Mouse (Mus musculus): ENCODE results near the gene Cdc42se2. TPM values are rescaled to one million over a fixed set of nuclear protein-coding genes. Genes with fewer than 3 reads are reported as not detected.

Cdc42se2 gene
- total and polyA plus RNA-seq, 3 experiments: 97.4 to 227 (median 99.1) TPM

- Histone ChIP-seq H3K27ac (ENCODE audit: insufficient read depth, low read depth) (no peak overlapping the region), H3K9ac (ENCODE audit: insufficient read depth, low read depth) (no peak overlapping the region), H3K4me3 (replicated peaks in 1 of 3; ENCODE audit: low read depth in 2 of 3, low read length in 2 of 3, poor library complexity in 1 of 3) (no peak overlapping the region), H3K9me3 (replicated peaks; ENCODE audit: low read length) (peaks cover 13% of the 10 kb centered on the region), H3K4me2 (ENCODE audit: insufficient read depth, low read depth, poor library complexity, severe bottlenecking) (no peak overlapping the region), H3K27me3 (replicated peaks) (no peaks in the 10 kb centered on the region), H3K79me2 (replicated peaks; ENCODE audit: control insufficient read depth, extremely low read depth, insufficient read depth, poor library complexity, severe bottlenecking) (no peaks in the 10 kb centered on the region), H3K36me3 (replicated peaks in 1 of 2; ENCODE audit: control insufficient read depth in 1 of 2, insufficient read depth in 1 of 2, low read length in 1 of 2) (no peaks in the 10 kb centered on the region), H3K4me1 (ENCODE audit: control insufficient read depth in 1 of 2, insufficient read depth in 2 of 2) (peaks cover 16 to 41% of the 10 kb centered on the region in 2 experiments)
- DNase-seq (ENCODE audit: extremely low read depth): no peak
- dilution Hi-C loops (cut with MboI; ENCODE audit: extremely low pct_ligation_motif_present, extremely low pct_unique_long_range_greater_than_20kb, low sequenced_read_pairs): no loop called here
- in situ Hi-C loops (cut with MboI; ENCODE audit: low pct_ligation_motif_present, low pct_unique_long_range_greater_than_20kb, low sequenced_read_pairs): no loop called here
- no peak for TF ChIP-seq HCFC1 (IDR thresholded peaks at IDR 0.05; ENCODE audit: low read depth, low read length)
- no peak for TF ChIP-seq SIN3A (IDR thresholded peaks at IDR 0.05; ENCODE audit: low read length)
- no peak for TF ChIP-seq KAT2A (IDR thresholded peaks at IDR 0.05; ENCODE audit: insufficient replicate concordance, low read length)
- no peak for TF ChIP-seq RCOR1 (conservative IDR thresholded peaks at IDR 0.05; ENCODE audit: low read depth, low read length)
- TF ChIP-seq POLR2AphosphoS2 (IDR thresholded peaks at IDR 0.05; ENCODE audit: low read depth, low read length): no peak
- TF ChIP-seq MAZ (IDR thresholded peaks at IDR 0.05; ENCODE audit: low read depth, low read length): no peak
- TF ChIP-seq ZNF384 (IDR thresholded peaks at IDR 0.05; ENCODE audit: low read depth, low read length): no peak
- no peak for TF ChIP-seq MEF2A (IDR thresholded peaks at IDR 0.05; ENCODE audit: borderline replicate concordance, low read depth, low read length)
- no peak for TF ChIP-seq MYC (IDR thresholded peaks at IDR 0.05; ENCODE audit: low read depth, low read length)
- TF ChIP-seq PAX5 (IDR thresholded peaks at IDR 0.05; ENCODE audit: low read length): no peak
Observed at GRCm38 (mm10) chr11:54809582-54809981, 22.1 kb upstream of the Cdc42se2 start.

- no peaks in the 10 kb centered on the region for H3K27me3 ChIP-seq (replicated peaks)
- no peak overlapping the region for H3K4me3 ChIP-seq (replicated peaks in 1 of 3; ENCODE audit: low read depth in 2 of 3, low read length in 2 of 3, poor library complexity in 1 of 3)
- no peak overlapping the region for H3K4me2 ChIP-seq (ENCODE audit: insufficient read depth, low read depth, poor library complexity, severe bottlenecking)
- in situ Hi-C loops (cut with MboI; ENCODE audit: low pct_ligation_motif_present, low pct_unique_long_range_greater_than_20kb, low sequenced_read_pairs): no loop called here
- dilution Hi-C loops (cut with MboI; ENCODE audit: extremely low pct_ligation_motif_present, extremely low pct_unique_long_range_greater_than_20kb, low sequenced_read_pairs): no loop called here
- peak; percentile 87 for DNase-seq (ENCODE audit: extremely low read depth)
- TF ChIP-seq RCOR1 (conservative IDR thresholded peaks at IDR 0.05; ENCODE audit: low read depth, low read length) (peak; percentile 77; the same call in 1 of the 2 replicates), MAFK (IDR thresholded peaks at IDR 0.05; ENCODE audit: insufficient replicate concordance, low read length) (peak; percentile 53; the same call in 1 of the 2 replicates), SIN3A (IDR thresholded peaks at IDR 0.05; ENCODE audit: low read length) (no peak), IRF4 (IDR thresholded peaks at IDR 0.05; ENCODE audit: low read depth, low read length) (peak; percentile 74; the same call in 1 of the 2 replicates), TCF12 (IDR thresholded peaks at IDR 0.05; ENCODE audit: low read depth, low read length) (peak; percentile 32; the same call in 1 of the 2 replicates), ETS1 (conservative IDR thresholded peaks at IDR 0.05; ENCODE audit: low read depth, low read length) (peak; percentile 59; the same call in 1 of the 2 replicates), JUN (IDR thresholded peaks at IDR 0.05; ENCODE audit: insufficient read depth, low read depth, low read length) (peak; percentile 45; the same call in 1 of the 2 replicates), KAT2A (IDR thresholded peaks at IDR 0.05; ENCODE audit: insufficient replicate concordance, low read length) (no peak), HCFC1 (IDR thresholded peaks at IDR 0.05; ENCODE audit: low read depth, low read length) (no peak), BHLHE40 (IDR thresholded peaks at IDR 0.05; ENCODE audit: low read depth, low read length) (peak; percentile 88), JUND (conservative IDR thresholded peaks at IDR 0.05; ENCODE audit: low read depth, low read length) (peak; percentile 51; the same call in 1 of the 2 replicates), EP300 (IDR thresholded peaks at IDR 0.05; ENCODE audit: low read length) (peak; percentile 80)
- no peaks in the 10 kb centered on the region for H3K79me2 ChIP-seq (replicated peaks; ENCODE audit: control insufficient read depth, extremely low read depth, insufficient read depth, poor library complexity, severe bottlenecking)
- H3K27ac ChIP-seq (ENCODE audit: insufficient read depth, low read depth): no peak overlapping the region
- H3K9ac ChIP-seq (ENCODE audit: insufficient read depth, low read depth): no peak overlapping the region
- no peaks in the 10 kb centered on the region for H3K36me3 ChIP-seq (replicated peaks in 1 of 2; ENCODE audit: control insufficient read depth in 1 of 2, insufficient read depth in 1 of 2, low read length in 1 of 2)
- H3K9me3 ChIP-seq (replicated peaks; ENCODE audit: low read length): peaks cover 13% of the 10 kb centered on the region
- peaks cover 16 to 41% of the 10 kb centered on the region in 2 experiments for H3K4me1 ChIP-seq (ENCODE audit: control insufficient read depth in 1 of 2, insufficient read depth in 2 of 2)
Observed at GRCm38 (mm10) chr11:54808177-54808576, 20.7 kb upstream of the Cdc42se2 start.
